ENCODE assay signal across 11 mouse cellular contexts in genomic region chr12:35008340-35009137, GRCm38 (mm10). TPM values are rescaled to one million over a fixed set of nuclear protein-coding genes. Genes with fewer than 3 reads are reported as not detected.
DNase-seq lines count a peak whose midpoint lies in the region; ATAC-seq and TF ChIP-seq lines count a peak whose summit lies in the region.
"Had no signal": no experiment of that assay in that cellular context is flagged by ENCODE, and none has a peak within 500 bp of the region (broad histone marks: within the 10 kb centered on the region; RNA-seq: fewer than 3 reads in every experiment).

No protein-coding gene starts in this region.

- no peak for TF ChIP-seq CTCF in thymus, adult 2 months (IDR thresholded peaks at IDR 0.05; ENCODE audit: borderline replicate concordance, control insufficient read depth, extremely low read depth, insufficient read depth, low read length, poor library complexity)

- H3K4me3 ChIP-seq in embryonic facial prominence, embryonic 11.5 days (ENCODE audit: low read depth, low read length), result no peak overlapping the region
- H3K4me3 ChIP-seq in hindbrain, embryonic 15.5 days, result no peak overlapping the region
- no peak overlapping the region for H3K4me3 ChIP-seq in midbrain, embryonic 12.5 days
- no peak overlapping the region for H3K4me3 ChIP-seq in thymus, adult 2 months (ENCODE audit: control insufficient read depth, insufficient read depth, low read length)
- no peak overlapping the region for H3K4me3 ChIP-seq in intestine, embryonic 16.5 days (ENCODE audit: low read length)
- H3K4me3 ChIP-seq: embryonic facial prominence, embryonic 12.5 days; heart, embryonic 15.5 days had no signal

- H3K27me3 ChIP-seq in embryonic facial prominence, embryonic 11.5 days (ENCODE audit: control insufficient read depth, insufficient read depth, low read length), result no peaks in the 10 kb centered on the region
- no peaks in the 10 kb centered on the region for H3K27me3 ChIP-seq in hindbrain, embryonic 15.5 days
- peaks cover 4% of the 10 kb centered on the region; the same call in 1 of the 2 replicates for H3K27me3 ChIP-seq in midbrain, embryonic 12.5 days
- H3K27me3 ChIP-seq in thymus, adult 2 months (ENCODE audit: control insufficient read depth, insufficient read depth, low read length), result no peaks in the 10 kb centered on the region
- H3K27me3 ChIP-seq in intestine, embryonic 16.5 days (replicated peaks; ENCODE audit: control insufficient read depth, insufficient read depth, low read length), result no peaks in the 10 kb centered on the region
- H3K27me3 ChIP-seq: embryonic facial prominence, embryonic 12.5 days; heart, embryonic 15.5 days had no signal

- H3K9me3 ChIP-seq in embryonic facial prominence, embryonic 11.5 days (replicated peaks; ENCODE audit: control insufficient read depth, low read length), result no peaks in the 10 kb centered on the region
- no peaks in the 10 kb centered on the region for H3K9me3 ChIP-seq in hindbrain, embryonic 15.5 days
- H3K9me3 ChIP-seq in midbrain, embryonic 12.5 days, result no peaks in the 10 kb centered on the region
- H3K9me3 ChIP-seq in intestine, embryonic 16.5 days (ENCODE audit: control insufficient read depth, low read length), result no peaks in the 10 kb centered on the region
- H3K9me3 ChIP-seq: embryonic facial prominence, embryonic 12.5 days; heart, embryonic 15.5 days had no signal

- TF ChIP-seq POLR2A in thymus, adult 2 months (IDR thresholded peaks at IDR 0.05; ENCODE audit: control insufficient read depth, extremely low read depth, insufficient read depth, low read length, poor library complexity), result no peak

- H3K36me3 ChIP-seq in embryonic facial prominence, embryonic 11.5 days (replicated peaks; ENCODE audit: control insufficient read depth, insufficient read depth, low read depth, low read length), result no peaks in the 10 kb centered on the region
- no peaks in the 10 kb centered on the region for H3K36me3 ChIP-seq in hindbrain, embryonic 15.5 days
- H3K36me3 ChIP-seq in midbrain, embryonic 12.5 days, result no peaks in the 10 kb centered on the region
- no peaks in the 10 kb centered on the region for H3K36me3 ChIP-seq in thymus, adult 2 months (ENCODE audit: control insufficient read depth, insufficient read depth, low read length)
- no peaks in the 10 kb centered on the region for H3K36me3 ChIP-seq in intestine, embryonic 16.5 days (ENCODE audit: control insufficient read depth, insufficient read depth, low read length)
- H3K36me3 ChIP-seq: embryonic facial prominence, embryonic 12.5 days; heart, embryonic 15.5 days had no signal

- H3K27ac ChIP-seq in embryonic facial prominence, embryonic 11.5 days (replicated peaks; ENCODE audit: low read depth, low read length), result no peak overlapping the region
- H3K27ac ChIP-seq in hindbrain, embryonic 15.5 days (replicated peaks), result peak overlapping the region; percentile 50
- peak overlapping the region; percentile 58 for H3K27ac ChIP-seq in midbrain, embryonic 12.5 days (replicated peaks)
- no peak overlapping the region for H3K27ac ChIP-seq in thymus, adult 2 months (ENCODE audit: control insufficient read depth, insufficient read depth, low read length)
- no peak overlapping the region for H3K27ac ChIP-seq in intestine, embryonic 16.5 days (ENCODE audit: low read length)
- H3K27ac ChIP-seq: embryonic facial prominence, embryonic 12.5 days; heart, embryonic 15.5 days had no signal

- peak; percentile 67 for DNase-seq in brain, adult 2 months (ENCODE audit: low read depth, low spot score)
- DNase-seq in embryonic facial prominence, embryonic 11.5 days (ENCODE audit: low spot score), result peak; percentile 52
- DNase-seq in thymus, adult 2 months, result no peak
- no peak for DNase-seq in yolk sac, embryonic 10.5 days (ENCODE audit: low spot score)
- DNase-seq in ovary, postnatal 10 days (ENCODE audit: low spot score), result no peak
- DNase-seq: liver had no signal

- no peak; the same call in 1 of the 2 replicates for ATAC-seq in embryonic facial prominence, embryonic 11.5 days (replicated peaks; ENCODE audit: insufficient number of reproducible peaks, low FRiP score, low TSS enrichment, low read depth)
- ATAC-seq in hindbrain, embryonic 15.5 days (ENCODE audit: low FRiP score, low read depth), result peak; percentile 86
- ATAC-seq in midbrain, embryonic 12.5 days (ENCODE audit: low FRiP score, low read depth), result peak; percentile 97
- no peak for ATAC-seq in intestine, embryonic 16.5 days

- 56% methylated on average over 11 of the region's 11 CpGs for WGBS in embryonic facial prominence, embryonic 11.5 days
- 31% methylated on average over 11 of the region's 11 CpGs for WGBS in hindbrain, embryonic 15.5 days
- 37% methylated on average over 11 of the region's 11 CpGs for WGBS in midbrain, embryonic 12.5 days
- WGBS in thymus, adult 2 months, result 90% methylated on average over 11 of the region's 11 CpGs
- 64% methylated on average over 11 of the region's 11 CpGs for WGBS in intestine, embryonic 16.5 days

- no peaks in the 10 kb centered on the region for H3K4me1 ChIP-seq in embryonic facial prominence, embryonic 11.5 days (ENCODE audit: control insufficient read depth, insufficient read depth, low read length)
- H3K4me1 ChIP-seq in hindbrain, embryonic 15.5 days (replicated peaks), result peaks cover 12% of the 10 kb centered on the region
- peaks cover 17% of the 10 kb centered on the region for H3K4me1 ChIP-seq in midbrain, embryonic 12.5 days
- H3K4me1 ChIP-seq in thymus, adult 2 months (replicated peaks; ENCODE audit: control insufficient read depth, insufficient read depth, low read length), result no peaks in the 10 kb centered on the region
- H3K4me1 ChIP-seq in intestine, embryonic 16.5 days (ENCODE audit: control insufficient read depth, insufficient read depth, low read length), result no peaks in the 10 kb centered on the region
- H3K4me1 ChIP-seq: heart, embryonic 15.5 days had no signal

- no peak overlapping the region for H3K9ac ChIP-seq in embryonic facial prominence, embryonic 11.5 days (replicated peaks; ENCODE audit: low read length)
- H3K9ac ChIP-seq in hindbrain, embryonic 15.5 days, result no peak overlapping the region
- H3K9ac ChIP-seq in midbrain, embryonic 12.5 days (replicated peaks), result no peak overlapping the region
- no peak overlapping the region for H3K9ac ChIP-seq in intestine, embryonic 16.5 days (ENCODE audit: low read depth, low read length)
- H3K9ac ChIP-seq: embryonic facial prominence, embryonic 12.5 days; heart, embryonic 15.5 days had no signal

- H3K4me2 ChIP-seq in embryonic facial prominence, embryonic 11.5 days (ENCODE audit: low read depth, low read length), result no peak overlapping the region
- no peak overlapping the region for H3K4me2 ChIP-seq in hindbrain, embryonic 15.5 days
- peak overlapping the region; percentile 24 for H3K4me2 ChIP-seq in midbrain, embryonic 12.5 days (replicated peaks)
- H3K4me2 ChIP-seq in intestine, embryonic 16.5 days (ENCODE audit: low read depth, low read length), result no peak overlapping the region
- H3K4me2 ChIP-seq: embryonic facial prominence, embryonic 12.5 days; heart, embryonic 15.5 days had no signal

RNA-seq across cellular contexts. Expression of gene Prps1l1, which starts 24.0 kb away (rescaled TPM):
- not detected in 2 replicates for polyA plus RNA-seq in embryonic facial prominence, embryonic 11.5 days (2014; fragmentation: Nextera tagmentation; extraction: Ambion mirVana)
- polyA plus RNA-seq in hindbrain, embryonic 15.5 days (2015; fragmentation: Nextera tagmentation; extraction: Ambion mirVana), result not detected in 2 replicates
- not detected in 2 replicates for polyA plus RNA-seq in midbrain, embryonic 12.5 days (2016; fragmentation: Nextera tagmentation; extraction: Ambion mirVana)
- polyA plus RNA-seq in thymus, adult 2 months (2012; rRNA removed), result not detected in 2 replicates
- not detected in 2 replicates for polyA plus RNA-seq in intestine, embryonic 16.5 days (2015; fragmentation: Nextera tagmentation; extraction: Ambion mirVana)
- polyA plus RNA-seq: embryonic facial prominence, embryonic 12.5 days; heart, embryonic 15.5 days had no signal

RNA-seq across cellular contexts. Expression of gene Snx13, which starts 38.4 kb away (rescaled TPM):
- 27.0 and 28.2 TPM in 2 replicates for polyA plus RNA-seq in embryonic facial prominence, embryonic 11.5 days (2014; fragmentation: Nextera tagmentation; extraction: Ambion mirVana)
- polyA plus RNA-seq in hindbrain, embryonic 15.5 days (2015; fragmentation: Nextera tagmentation; extraction: Ambion mirVana), result 28.6 and 32.2 TPM in 2 replicates
- polyA plus RNA-seq in midbrain, embryonic 12.5 days (2016; fragmentation: Nextera tagmentation; extraction: Ambion mirVana), result 22.2 and 24.3 TPM in 2 replicates
- polyA plus RNA-seq in thymus, adult 2 months (2012; rRNA removed), result 5.1 and 5.5 TPM in 2 replicates
- polyA plus RNA-seq in intestine, embryonic 16.5 days (2015; fragmentation: Nextera tagmentation; extraction: Ambion mirVana), result 31.5 and 32.4 TPM in 2 replicates

Comparison
In these comparisons a context has a peak if more than half of its experiments do, and no peak if none do; other contexts are left out.
1. DNase-seq: peak in brain, adult 2 months (single experiment) and embryonic facial prominence, embryonic 11.5 days (single experiment); none in thymus, adult 2 months (single experiment), yolk sac, embryonic 10.5 days (single experiment) and ovary, postnatal 10 days (single experiment).
2. ATAC-seq: peak in hindbrain, embryonic 15.5 days (single experiment) and midbrain, embryonic 12.5 days (single experiment); none in embryonic facial prominence, embryonic 11.5 days (single experiment) and intestine, embryonic 16.5 days (single experiment).
3. H3K27ac ChIP-seq: peak in hindbrain, embryonic 15.5 days (single experiment) and midbrain, embryonic 12.5 days (single experiment); none in embryonic facial prominence, embryonic 11.5 days (single experiment), thymus, adult 2 months (single experiment) and intestine, embryonic 16.5 days (single experiment).